Mouse (Mus musculus): Measurements from ENCODE around the gene Slc39a5. TPM values are rescaled to one million over a fixed set of nuclear protein-coding genes. Genes with fewer than 3 reads are reported as not detected.
A peak's percentile ranks its signal among the peaks of the same experiment; 100 is the strongest.

Slc39a5 gene
- total and polyA plus RNA-seq, 3 experiments = not detected

DNA sequence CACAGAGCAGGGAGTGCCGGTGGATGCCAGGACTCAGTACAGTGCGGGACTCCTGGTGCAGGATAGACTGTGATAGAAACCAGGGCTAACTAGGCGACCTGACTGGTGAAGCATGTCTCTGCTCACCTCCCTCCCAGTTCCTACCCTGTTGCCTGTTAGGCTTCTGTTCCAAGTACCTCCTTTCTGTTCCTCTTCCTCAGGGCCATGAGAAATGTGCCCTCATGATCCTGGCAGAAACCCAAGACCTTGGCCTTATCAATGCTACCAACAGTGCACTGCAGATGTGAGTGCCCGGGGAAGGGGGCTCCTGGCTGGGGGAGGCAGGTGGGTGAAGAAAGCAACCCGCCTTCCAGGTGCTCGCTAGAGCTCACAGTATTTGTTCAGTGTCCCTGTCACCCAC, 11.5 kb downstream of the Slc39a5 start (continued):
- TF ChIP-seq UBTF (IDR thresholded peaks at IDR 0.05; ENCODE audit: borderline replicate concordance, insufficient read depth, low read depth, low read length) (no peak), MAFK (IDR thresholded peaks at IDR 0.05; ENCODE audit: borderline replicate concordance, low read depth, low read length) (no peak), JUND (IDR thresholded peaks at IDR 0.05; ENCODE audit: low read depth, low read length) (no peak), SMC3 (IDR thresholded peaks at IDR 0.05; ENCODE audit: low read depth, low read length) (no peak), MAZ (IDR thresholded peaks at IDR 0.05; ENCODE audit: low read depth, low read length) (no peak), BHLHE40 (IDR thresholded peaks at IDR 0.05; ENCODE audit: borderline replicate concordance, low read depth, low read length) (no peak), CHD2 (IDR thresholded peaks at IDR 0.05; ENCODE audit: low read length) (no peak), TCF12 (IDR thresholded peaks at IDR 0.05; ENCODE audit: low read depth, low read length) (peak; percentile 63), RCOR1 (IDR thresholded peaks at IDR 0.05; ENCODE audit: low read depth, low read length) (no peak), RAD21 (IDR thresholded peaks at IDR 0.05; ENCODE audit: low read depth, low read length) (no peak), MYC (IDR thresholded peaks at IDR 0.05; ENCODE audit: low read depth, low read length) (no peak), CHD1 (IDR thresholded peaks at IDR 0.05; ENCODE audit: low read depth, low read length) (no peak)

GRCm38 (mm10) chr10:128388941-128389340, 12.1 kb downstream of the Slc39a5 start:
- no peak for DNase-seq (ENCODE audit: low read depth, low spot score)
- Histone ChIP-seq H3K9me3 (replicated peaks; ENCODE audit: insufficient read depth, low read length) (no peaks in the 10 kb centered on the region), H3K79me2 (ENCODE audit: control insufficient read depth, insufficient read depth, low read length, poor library complexity) (no peaks in the 10 kb centered on the region), H3K9ac (ENCODE audit: control insufficient read depth, low read depth, low read length, poor library complexity, severe bottlenecking) (no peak overlapping the region), H3K4me1 (ENCODE audit: control insufficient read depth in 1 of 2, insufficient read depth in 2 of 2, low read length in 2 of 2) (0 out of 4 replicates have a peak, but pooled peaks cover 0 to 6% of the 10 kb centered on the region in 2 experiments), H3K4me3 (ENCODE audit: control insufficient read depth in 1 of 2, insufficient read depth in 1 of 2, low read depth in 2 of 2, low read length in 2 of 2) (no peak overlapping the region), H3K36me3 (ENCODE audit: control insufficient read depth in 1 of 2, insufficient read depth in 2 of 2, low read length in 2 of 2) (peaks cover 0 to 9% of the 10 kb centered on the region in 2 experiments; a peak in 3 of 4 replicates), H3K27ac (ENCODE audit: control insufficient read depth, low read depth, low read length) (no peak overlapping the region), H3K27me3 (ENCODE audit: control insufficient read depth in 1 of 2, insufficient read depth in 2 of 2, low read length in 2 of 2) (no peaks in the 10 kb centered on the region)
- no peak for TF ChIP-seq MXI1 (IDR thresholded peaks at IDR 0.05; ENCODE audit: low read depth, low read length)
- TF ChIP-seq CHD2 (IDR thresholded peaks at IDR 0.05; ENCODE audit: low read length) = no peak
- TF ChIP-seq MYC (IDR thresholded peaks at IDR 0.05; ENCODE audit: low read depth, low read length) = no peak
- no peak for TF ChIP-seq SMC3 (IDR thresholded peaks at IDR 0.05; ENCODE audit: low read depth, low read length)

- DNase-seq (ENCODE audit: low read depth, low spot score) = no peak
- Histone ChIP-seq H3K9me3 (replicated peaks; ENCODE audit: insufficient read depth, low read length) (no peaks in the 10 kb centered on the region), H3K36me3 (ENCODE audit: control insufficient read depth in 1 of 2, insufficient read depth in 2 of 2, low read length in 2 of 2) (peaks cover 0 to 10% of the 10 kb centered on the region in 2 experiments; a peak in 3 of 4 replicates), H3K79me2 (ENCODE audit: control insufficient read depth, insufficient read depth, low read length, poor library complexity) (no peaks in the 10 kb centered on the region), H3K9ac (ENCODE audit: control insufficient read depth, low read depth, low read length, poor library complexity, severe bottlenecking) (no peak overlapping the region), H3K4me1 (ENCODE audit: control insufficient read depth in 1 of 2, insufficient read depth in 2 of 2, low read length in 2 of 2) (0 out of 4 replicates have a peak, but pooled peaks cover 0 to 6% of the 10 kb centered on the region in 2 experiments), H3K27ac (ENCODE audit: control insufficient read depth, low read depth, low read length) (no peak overlapping the region), H3K4me3 (ENCODE audit: control insufficient read depth in 1 of 2, insufficient read depth in 1 of 2, low read depth in 2 of 2, low read length in 2 of 2) (no peak overlapping the region), H3K27me3 (ENCODE audit: control insufficient read depth in 1 of 2, insufficient read depth in 2 of 2, low read length in 2 of 2) (no peaks in the 10 kb centered on the region)
- TF ChIP-seq TBP (IDR thresholded peaks at IDR 0.05; ENCODE audit: low read depth, low read length) = no peak
- TF ChIP-seq USF1 (IDR thresholded peaks at IDR 0.05; ENCODE audit: low read depth, low read length) = no peak
- no peak for TF ChIP-seq ZC3H11A (IDR thresholded peaks at IDR 0.05; ENCODE audit: low read depth, low read length)
- no peak for TF ChIP-seq MAFK (IDR thresholded peaks at IDR 0.05; ENCODE audit: borderline replicate concordance, low read depth, low read length)
- TF ChIP-seq TCF12 (IDR thresholded peaks at IDR 0.05; ENCODE audit: low read depth, low read length) = no peak
- TF ChIP-seq USF2 (IDR thresholded peaks at IDR 0.05; ENCODE audit: borderline replicate concordance in 1 of 2, insufficient read depth in 1 of 2, low read depth in 1 of 2, low read length in 2 of 2) = no peak
- no peak for TF ChIP-seq MYB (IDR thresholded peaks at IDR 0.05; ENCODE audit: low read depth, low read length)
- no peak for TF ChIP-seq SMC3 (IDR thresholded peaks at IDR 0.05; ENCODE audit: low read depth, low read length)
- no peak for TF ChIP-seq ZKSCAN1 (IDR thresholded peaks at IDR 0.05; ENCODE audit: low read depth, low read length)
- TF ChIP-seq RAD21 (IDR thresholded peaks at IDR 0.05; ENCODE audit: low read depth, low read length) = no peak
- TF ChIP-seq CTCF (IDR thresholded peaks at IDR 0.05 in 2 of 3, conservative IDR thresholded peaks at IDR 0.05 in 1 of 3; ENCODE audit: control insufficient read depth in 1 of 3, insufficient read depth in 1 of 3, low read depth in 2 of 3, low read length in 3 of 3, poor library complexity in 1 of 3, severe bottlenecking in 1 of 3) = no peak
- no peak for TF ChIP-seq POLR2AphosphoS5 (IDR thresholded peaks at IDR 0.05; ENCODE audit: borderline replicate concordance, low read depth, low read length)
- TF ChIP-seq MYC (IDR thresholded peaks at IDR 0.05; ENCODE audit: low read depth, low read length) = no peak
Measured at GRCm38 (mm10) chr10:128385902-128386301, 15.1 kb downstream of the Slc39a5 start.
